Mouse (Mus musculus) brain, embryonic 14.5 days (tissue): ENCODE data around the gene Carmil2.

Experiments used
- CTCF ChIP-seq: fragments of 200-500 bp; IDR thresholded peaks from 2 replicates; pipeline ENCODE4 v1.5.1; 2012; ENCODE audit warnings: inconsistent platforms, mild to moderate bottlenecking, moderate library complexity, borderline replicate concordance; ENCODE audit not compliant: insufficient read depth, insufficient read length; ENCODE audit errors: extremely low read depth
- POLR2A ChIP-seq: fragments of 200-500 bp; IDR thresholded peaks from 2 replicates; pipeline ENCODE4 v1.6.1; 2012; ENCODE audit warnings: mild to moderate bottlenecking, inconsistent platforms, borderline replicate concordance; ENCODE audit not compliant: poor library complexity, insufficient read depth, insufficient read length, severe bottlenecking; ENCODE audit errors: extremely low read depth

DNA sequence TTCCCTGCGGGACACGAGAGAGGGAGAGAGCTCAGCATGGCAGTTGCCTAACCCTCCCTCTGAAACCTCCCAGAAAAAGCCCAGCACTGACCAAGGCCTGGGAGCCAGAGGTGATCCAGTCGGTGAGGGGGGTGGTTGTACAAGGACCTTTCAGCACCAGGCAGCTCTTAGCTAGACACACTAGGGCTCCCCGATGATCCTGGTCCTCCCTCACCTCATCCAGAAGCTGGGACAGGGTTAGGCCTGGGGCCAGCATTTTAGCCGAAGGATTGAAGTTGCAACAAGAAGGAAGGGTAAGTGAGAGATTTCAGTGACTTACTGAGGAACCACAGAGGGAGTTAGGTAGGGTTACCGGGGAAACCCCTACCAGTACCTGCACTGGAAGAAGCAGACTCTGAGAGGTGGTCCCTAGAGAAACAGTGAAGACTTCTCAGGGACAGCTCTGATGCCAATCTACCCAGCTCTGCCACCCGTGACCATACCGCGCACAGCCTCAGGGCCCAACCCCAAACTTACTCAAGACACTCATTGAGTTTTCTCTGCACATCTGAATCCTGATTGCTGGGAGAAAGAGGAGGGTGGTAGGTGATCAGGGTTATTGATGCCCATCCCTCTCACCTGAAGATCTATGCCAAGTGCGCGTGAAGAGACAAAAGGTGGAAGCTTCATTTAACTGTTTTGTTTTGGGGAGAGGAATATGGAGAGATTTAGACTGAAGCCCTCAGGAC lies 13.6 kb downstream of the Carmil2 start:
- TF ChIP-seq CTCF (no peak), POLR2A (no peak)
